Mouse (Mus musculus): ENCODE results near the gene Gsg1l. TPM values are rescaled to one million over a fixed set of nuclear protein-coding genes. Genes with fewer than 3 reads are reported as not detected.

The Gsg1l gene
- polyA plus RNA-seq, 1 experiment from 2014 or later = 1.4 TPM

DNA sequence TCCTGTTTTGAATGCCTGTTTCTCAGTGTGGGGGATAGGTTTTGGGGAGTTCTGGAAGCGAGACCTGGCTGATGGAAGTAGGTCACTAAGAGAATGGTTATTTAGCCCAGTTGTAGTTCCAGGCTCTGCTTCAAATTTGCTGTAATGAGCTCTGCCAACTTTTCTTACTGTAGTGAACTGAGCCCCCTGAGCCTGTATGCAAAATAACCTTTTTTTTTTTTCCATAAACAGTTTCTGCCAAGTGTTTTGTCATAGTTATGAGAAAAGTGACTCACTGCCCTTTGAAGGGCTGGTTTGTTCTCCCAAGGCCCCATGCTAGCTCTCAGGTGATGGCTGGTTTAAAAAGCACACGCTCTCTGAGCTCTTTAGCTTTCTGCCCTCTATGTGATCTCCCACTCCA, 248.7 kb downstream of the Gsg1l start:
- no peak overlapping the region for H3K4me2 ChIP-seq (replicated peaks)
- 81% methylated on average over 2 of the region's 2 CpGs for WGBS
- no peak overlapping the region for H3K27ac ChIP-seq
- H3K9me3 ChIP-seq = no peaks in the 10 kb centered on the region
- no peak for ATAC-seq (ENCODE audit: insufficient number of reproducible peaks, insufficient read depth, low FRiP score, low TSS enrichment)
- peaks cover 7% of the 10 kb centered on the region; the same call in 1 of the 2 replicates for H3K36me3 ChIP-seq
- H3K4me3 ChIP-seq = no peak overlapping the region
- no peaks in the 10 kb centered on the region for H3K27me3 ChIP-seq
- no peak overlapping the region for H3K9ac ChIP-seq
- peaks cover 20% of the 10 kb centered on the region for H3K4me1 ChIP-seq

DNA sequence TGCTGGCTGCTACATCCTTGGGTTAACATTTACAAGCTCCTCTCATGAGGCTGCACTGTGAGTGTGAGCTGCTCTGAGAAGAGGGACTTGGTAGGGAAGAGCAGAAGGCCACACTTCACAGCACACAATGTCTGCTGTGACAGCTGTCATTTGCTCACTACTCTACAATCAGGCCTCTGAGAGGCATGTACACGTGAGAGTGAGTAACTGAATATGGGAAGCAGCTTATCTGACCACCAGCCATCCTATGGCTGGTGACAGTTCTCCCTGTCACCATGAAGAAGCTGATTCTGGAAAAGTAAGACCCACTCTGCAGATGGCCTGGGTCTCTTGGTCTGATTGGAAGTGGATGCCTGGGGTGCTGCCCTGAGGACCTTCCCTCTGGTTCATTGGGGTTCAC, 249.4 kb downstream of the Gsg1l start:
- no peaks in the 10 kb centered on the region for H3K27me3 ChIP-seq
- H3K4me3 ChIP-seq = no peak overlapping the region
- no peak for ATAC-seq (ENCODE audit: insufficient number of reproducible peaks, insufficient read depth, low FRiP score, low TSS enrichment)
- H3K9me3 ChIP-seq = no peaks in the 10 kb centered on the region
- H3K27ac ChIP-seq = no peak overlapping the region
- peaks cover 7% of the 10 kb centered on the region; the same call in 1 of the 2 replicates for H3K36me3 ChIP-seq
- H3K4me2 ChIP-seq (replicated peaks) = no peak overlapping the region
- peaks cover 20% of the 10 kb centered on the region for H3K4me1 ChIP-seq
- no peak overlapping the region for H3K9ac ChIP-seq
- WGBS = 53% methylated on average over 1 of the region's 1 CpGs

DNA sequence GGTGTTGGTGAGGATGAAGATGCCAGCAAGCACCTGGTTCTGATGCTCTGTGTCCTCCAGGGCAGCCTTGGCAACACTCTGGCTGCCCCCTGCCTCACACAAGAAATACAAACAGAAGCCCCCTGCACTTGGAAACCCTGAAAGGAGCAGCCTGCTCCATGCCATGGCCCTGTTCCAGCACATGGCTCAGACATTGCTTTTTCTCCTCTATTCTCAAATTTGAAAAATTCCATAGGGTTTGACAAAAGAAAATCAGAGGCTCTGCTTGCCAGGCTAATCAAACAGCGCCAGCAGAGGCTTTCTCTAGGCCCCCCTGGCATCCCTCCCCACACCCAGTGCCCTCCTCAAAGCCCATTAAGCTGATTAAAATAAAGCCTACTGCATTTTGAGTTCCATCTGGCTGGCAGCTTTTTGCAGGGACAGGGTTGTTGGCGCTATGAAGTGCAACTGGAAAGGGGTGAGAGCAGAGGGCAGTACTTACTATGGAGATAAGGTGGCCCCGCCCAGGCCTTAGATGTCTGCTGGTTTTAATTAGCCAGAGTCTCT, 253.0 kb downstream of the Gsg1l start:
- H3K36me3 ChIP-seq = peaks cover 7% of the 10 kb centered on the region; the same call in 1 of the 2 replicates
- no peak overlapping the region for H3K27ac ChIP-seq
- H3K4me1 ChIP-seq = peaks cover 30% of the 10 kb centered on the region
- H3K27me3 ChIP-seq = no peaks in the 10 kb centered on the region
- no peak overlapping the region for H3K4me3 ChIP-seq
- WGBS = 38% methylated on average over 3 of the region's 3 CpGs
- no peak for ATAC-seq (ENCODE audit: insufficient number of reproducible peaks, insufficient read depth, low FRiP score, low TSS enrichment)
- no peak overlapping the region for H3K9ac ChIP-seq
- H3K9me3 ChIP-seq = no peaks in the 10 kb centered on the region
- no peak overlapping the region for H3K4me2 ChIP-seq (replicated peaks)

DNA sequence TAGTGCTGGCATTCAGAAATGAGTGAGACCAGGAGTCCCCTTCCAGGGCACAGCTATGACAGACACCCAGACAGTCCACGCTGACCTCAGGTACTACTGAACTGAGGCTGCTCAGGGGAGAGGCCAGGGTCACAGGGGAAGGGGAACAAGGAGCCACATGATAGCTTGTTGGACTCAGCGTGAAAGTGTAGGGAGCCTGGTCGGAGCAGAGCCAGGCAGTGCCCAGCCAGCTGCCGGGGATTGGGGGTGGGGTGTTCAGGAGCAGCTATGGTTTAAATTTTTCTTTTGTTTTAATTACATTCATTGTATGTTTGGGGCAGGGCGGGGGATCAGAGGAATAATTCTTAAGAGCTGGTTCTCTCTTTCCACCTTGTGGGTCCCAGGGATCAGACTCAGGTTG, 253.7 kb downstream of the Gsg1l start:
- Histone ChIP-seq H3K4me2 (replicated peaks) (no peak overlapping the region), H3K27ac (no peak overlapping the region)
- 56% methylated on average over 5 of the region's 5 CpGs for WGBS

More for the DNA sequence above, 253.7 kb downstream of the Gsg1l start:
- no peaks in the 10 kb centered on the region for H3K9me3 ChIP-seq
- peaks cover 30% of the 10 kb centered on the region for H3K4me1 ChIP-seq
- H3K27me3 ChIP-seq = no peaks in the 10 kb centered on the region
- ATAC-seq (ENCODE audit: insufficient number of reproducible peaks, insufficient read depth, low FRiP score, low TSS enrichment) = no peak
- no peak overlapping the region for H3K4me3 ChIP-seq
- no peak overlapping the region for H3K9ac ChIP-seq
- peaks cover 7% of the 10 kb centered on the region; the same call in 1 of the 2 replicates for H3K36me3 ChIP-seq

Other genes starting within 250 kb of the Gsg1l start
- 73.1 and 78.5 TPM in 2 replicates for gene Xpo6, start 118.1 kb upstream of the Gsg1l start, polyA plus RNA-seq (2016; fragmentation: Nextera tagmentation; extraction: Ambion mirVana)
- gene Sbk1, start 190.2 kb upstream of the Gsg1l start, polyA plus RNA-seq (2016; fragmentation: Nextera tagmentation; extraction: Ambion mirVana) = 130 and 138 TPM in 2 replicates

All from embryonic facial prominence, embryonic 12.5 days (tissue).